Mouse (Mus musculus) right cerebral cortex, postnatal 36 days (tissue): ENCODE results near the gene Il4.

ENCODE experiments used
- DNase-seq, 2 experiments: peaks; one replicate each; pipeline ENCODE4 v3.0.0; 2022; ENCODE audit warnings: low spot score in 2 of 2, mixed read lengths in 1 of 2

Il4 gene

GRCm38 (mm10) chr11:53618619-53619198, at the start of gene Il4:
TSS of gene Il4 (minus strand) at chr11:53618669.
- no peak for DNase-seq

GRCm38 (mm10) chr11:53664091-53664490, 45.6 kb upstream of the Il4 start:
- no peak for DNase-seq

- DNase-seq = peak; percentile 33 to 60
Observed at GRCm38 (mm10) chr11:53662794-53663674, 44.6 kb upstream of the Il4 start.

DNA sequence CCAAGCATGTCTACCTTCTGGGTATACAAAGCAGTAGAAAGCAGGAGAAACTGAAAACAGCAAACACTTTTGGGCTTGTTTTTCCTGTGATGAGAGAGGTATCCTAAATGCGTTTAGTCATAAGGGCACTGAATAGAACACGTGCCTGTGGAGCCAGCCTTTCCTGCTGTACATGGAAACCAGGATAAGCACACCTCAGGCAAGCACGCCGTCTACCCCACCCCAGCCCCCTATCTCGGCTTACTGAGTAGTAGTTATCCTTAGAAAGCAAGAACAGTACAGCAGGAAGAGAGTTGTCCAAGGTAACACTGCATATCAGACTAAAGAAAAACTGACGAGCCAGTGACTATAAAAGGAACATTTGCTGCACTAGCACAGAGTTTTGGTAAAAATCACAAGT, 39.4 kb upstream of the Il4 start:
- no peak for DNase-seq

DNA sequence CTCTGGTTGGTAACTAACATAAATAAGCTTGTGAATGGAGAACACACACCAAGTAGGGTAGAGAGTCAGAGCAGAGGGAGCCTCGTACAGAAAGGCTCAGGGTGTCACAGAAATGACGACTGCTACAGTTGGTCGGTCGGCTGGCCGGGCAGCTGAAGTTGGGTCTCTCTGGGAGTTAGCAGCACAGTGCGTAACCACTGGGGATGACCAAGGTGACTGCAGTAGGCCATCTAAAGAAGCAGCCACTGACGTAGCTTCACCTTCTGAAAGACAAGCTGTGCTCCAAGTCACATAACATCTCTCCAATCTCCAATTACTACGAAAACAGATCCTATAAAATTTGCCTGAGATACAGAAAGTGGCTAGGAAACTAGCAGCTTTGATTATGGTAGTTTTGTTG, 38.9 kb upstream of the Il4 start:
- no peak for DNase-seq

GRCm38 (mm10) chr11:53656558-53657202, 38.2 kb upstream of the Il4 start:
- no peak for DNase-seq

DNA sequence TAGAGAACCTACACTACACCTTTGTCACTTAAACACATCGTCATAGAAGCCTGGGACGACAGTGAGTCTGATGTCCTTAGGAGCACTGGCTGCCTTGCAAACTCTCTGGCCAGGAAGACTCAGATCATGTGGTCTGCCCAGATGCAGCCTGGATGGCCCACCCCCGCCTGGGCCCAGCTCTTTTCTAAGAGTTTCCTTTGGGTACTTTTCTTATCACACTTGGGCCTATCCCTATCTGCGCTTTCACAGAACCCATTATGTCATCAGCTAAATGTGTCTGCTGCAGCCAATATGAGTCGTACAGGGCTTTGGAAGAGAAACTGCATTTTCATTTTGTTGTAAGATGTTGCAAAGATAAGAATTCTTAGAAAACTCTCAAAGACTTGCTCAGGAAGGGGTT, 36.6 kb upstream of the Il4 start:
- no peak for DNase-seq

DNA sequence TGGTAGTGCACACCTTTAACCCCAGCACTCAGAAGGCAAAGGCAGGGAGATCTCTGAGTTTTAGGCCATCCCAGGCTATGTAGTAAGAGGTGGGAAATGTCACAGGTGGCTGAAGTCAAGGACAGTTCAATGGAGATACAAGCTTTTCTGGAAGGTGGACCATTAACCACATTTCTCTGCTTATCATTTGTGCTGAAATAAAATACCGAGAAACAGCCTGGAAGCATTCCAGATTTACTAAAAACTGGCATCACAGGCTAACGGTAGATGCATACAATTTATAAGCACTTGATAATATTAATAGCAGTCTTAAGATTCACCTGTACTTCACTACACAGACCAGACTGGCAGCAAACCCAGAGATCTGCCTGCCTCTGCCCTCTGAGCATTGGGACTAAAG, 34.0 kb upstream of the Il4 start:
- DNase-seq = no peak

DNA sequence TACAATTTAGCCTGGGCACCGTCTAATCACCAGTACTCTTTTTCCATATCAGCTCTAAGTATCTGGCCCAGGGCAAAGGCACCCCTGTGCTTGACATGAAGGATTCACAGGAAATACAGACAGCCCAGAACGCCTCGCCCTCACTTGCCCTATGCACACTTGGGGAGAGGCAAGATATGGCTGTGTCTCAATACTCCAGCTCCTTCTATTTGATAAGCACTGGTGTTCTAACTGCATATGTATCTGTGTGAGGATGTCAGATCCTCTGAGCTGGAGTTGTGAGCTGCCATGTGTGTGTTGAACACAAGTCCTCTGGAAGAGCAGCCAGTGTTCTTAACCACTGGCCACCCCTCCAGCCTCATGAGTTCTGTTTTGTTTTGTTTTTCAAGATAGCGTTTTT, 33.0 kb upstream of the Il4 start:
- no peak for DNase-seq

GRCm38 (mm10) chr11:53644017-53644416, 25.5 kb upstream of the Il4 start:
- DNase-seq = no peak

DNA sequence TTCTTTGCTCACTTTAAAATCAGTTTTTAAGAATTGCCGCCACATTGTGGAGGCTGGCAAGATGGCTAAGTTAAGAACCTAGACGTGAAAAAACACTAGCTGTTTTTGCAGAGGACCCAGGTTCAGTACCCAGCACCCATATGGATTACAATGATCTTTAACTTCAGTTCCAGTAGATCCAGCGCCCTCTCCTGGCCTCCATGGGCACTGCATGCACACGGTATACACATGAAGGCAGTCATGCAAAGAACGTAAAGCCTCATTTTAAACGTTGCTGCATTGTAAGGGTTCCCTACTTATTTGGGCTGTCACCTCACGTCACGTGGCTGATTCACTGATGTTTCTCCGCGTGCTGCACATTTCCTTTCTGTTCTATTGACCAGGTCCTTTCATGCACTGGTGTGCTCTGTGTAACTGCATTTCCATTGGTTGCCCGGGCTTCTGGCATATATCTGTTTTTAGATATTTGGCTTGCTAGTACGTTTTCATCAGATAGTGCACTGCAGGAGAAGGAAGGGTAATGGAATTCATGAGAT, 24.3 kb upstream of the Il4 start:
- no peak for DNase-seq

DNA sequence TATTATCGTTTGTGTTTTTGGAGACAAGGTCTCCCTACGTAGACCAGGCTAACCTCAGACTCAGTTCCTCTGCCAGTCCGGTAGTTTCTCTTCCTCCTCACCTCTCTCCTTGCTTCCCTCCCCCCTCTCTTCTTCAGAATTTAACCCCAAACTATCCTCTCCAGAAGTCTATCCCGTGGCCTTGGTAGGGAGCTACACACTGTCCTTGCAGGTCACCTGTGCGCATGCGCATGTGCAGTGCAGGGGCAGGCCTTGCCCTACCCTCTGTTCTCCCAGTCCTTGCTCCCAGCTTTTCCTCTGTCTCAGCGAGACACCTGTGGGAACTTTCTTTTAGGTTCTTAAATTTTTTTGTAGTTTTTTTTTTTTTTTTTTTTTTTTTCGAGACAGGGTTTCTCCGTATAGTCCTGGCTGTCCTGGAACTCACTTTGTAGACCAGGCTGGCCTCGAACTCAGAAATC, 19.4 kb upstream of the Il4 start:
- no peak for DNase-seq

DNA sequence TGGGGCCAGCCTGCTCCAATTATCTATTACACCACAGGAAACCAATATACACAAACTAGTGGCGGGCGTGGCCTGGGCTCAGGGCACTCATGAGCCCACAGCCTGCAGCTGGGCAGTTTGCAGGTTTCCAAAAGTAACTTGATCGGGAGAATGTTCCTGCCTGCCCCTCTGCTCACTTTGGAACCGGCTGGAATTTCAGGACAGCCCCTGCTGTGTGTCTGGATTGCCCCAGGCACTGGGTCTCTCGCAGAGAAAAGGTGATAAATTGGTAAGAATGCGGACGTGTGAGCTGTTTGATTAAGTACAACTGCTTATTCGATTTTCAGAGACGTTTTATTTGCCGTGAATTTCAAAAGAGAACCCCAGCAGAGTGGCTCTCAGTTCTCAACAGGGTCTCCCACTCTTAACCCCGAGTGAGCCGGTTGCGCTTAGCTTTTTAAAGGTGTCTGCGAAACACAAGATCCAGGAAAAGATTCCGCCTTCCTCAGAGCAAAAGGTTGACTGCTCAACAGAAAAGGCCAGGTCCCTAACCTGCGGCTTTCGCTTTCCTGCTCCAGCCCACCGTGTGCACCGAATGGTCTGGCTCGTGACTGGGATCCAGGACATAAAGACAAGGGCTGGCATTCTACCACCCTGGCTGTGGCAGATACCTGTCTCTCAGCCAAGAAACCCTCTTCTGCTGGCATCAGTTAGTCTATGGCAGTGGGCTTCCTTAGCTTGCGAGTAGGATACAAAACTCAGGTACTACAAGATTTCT, 18.8 kb upstream of the Il4 start:
- no peak for DNase-seq

- DNase-seq = peak in 1 of 2 experiments; percentile 14
Observed at GRCm38 (mm10) chr11:53636183-53636646, 17.7 kb upstream of the Il4 start.

- no peak for DNase-seq
Observed at GRCm38 (mm10) chr11:53635590-53636182, 17.2 kb upstream of the Il4 start.

GRCm38 (mm10) chr11:53634556-53634955, 16.1 kb upstream of the Il4 start, which contains the start of gene Il13:
TSS of gene Il13 (minus strand) at chr11:53634702.
- DNase-seq = no peak

DNA sequence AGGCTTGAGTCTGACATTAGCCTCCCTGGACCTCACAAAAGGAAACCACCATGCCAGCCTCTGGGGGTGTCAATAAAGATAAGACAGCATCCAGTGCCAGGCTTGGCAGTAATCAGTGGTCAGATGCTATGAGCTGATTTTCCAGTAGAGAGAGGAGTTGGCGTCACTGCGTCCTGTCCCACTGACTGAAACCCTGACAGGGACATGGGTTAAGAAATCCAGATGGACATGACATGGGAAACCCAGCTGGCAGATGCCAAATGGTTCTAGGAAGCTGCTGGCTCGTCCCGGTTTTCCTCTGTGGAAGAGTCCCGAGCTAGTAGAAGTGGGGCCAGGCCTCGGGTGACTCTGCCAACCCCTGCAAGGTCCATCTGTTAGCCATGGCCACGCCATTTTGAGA, 15.2 kb upstream of the Il4 start:
- no peak for DNase-seq

- no peak for DNase-seq
Observed at GRCm38 (mm10) chr11:53632122-53632733, 13.8 kb upstream of the Il4 start.

GRCm38 (mm10) chr11:53627859-53628258, 9.4 kb upstream of the Il4 start:
- peak; percentile 60 to 62 for DNase-seq

DNA sequence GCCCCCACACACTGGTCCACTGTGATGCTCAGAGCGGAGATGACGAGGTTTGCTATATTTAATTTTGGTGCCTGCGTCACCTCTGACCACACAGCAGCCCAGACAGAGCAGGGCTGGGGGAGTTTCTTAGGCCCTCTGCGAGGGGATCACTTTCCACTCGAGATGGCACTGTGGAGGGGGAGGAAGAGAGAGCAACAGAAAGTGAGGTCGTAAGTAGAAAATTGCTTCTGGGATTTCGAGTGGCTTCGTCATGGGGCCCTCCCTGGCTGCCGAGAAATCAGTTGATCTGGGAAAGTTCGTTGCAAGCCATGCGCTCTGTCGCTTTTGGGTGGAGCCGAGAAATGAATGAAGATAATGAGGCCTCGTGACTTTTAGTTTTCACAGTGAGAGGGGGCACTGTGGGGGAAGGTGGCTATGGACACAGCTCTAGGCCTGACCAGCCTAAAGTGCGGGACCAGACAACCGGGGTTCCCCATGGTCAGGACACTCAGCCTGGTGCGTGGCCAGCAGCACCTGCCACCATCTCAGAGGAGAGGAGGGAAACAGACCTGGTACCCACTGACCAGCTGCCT, 8.4 kb upstream of the Il4 start:
- DNase-seq = no peak
